Mouse (Mus musculus) kidney, embryonic 16.5 days (tissue): ENCODE measurements at regions not wholly inside any gene's neighbourhood (a gene's known extent, or its start where the extent isn't known, plus 50 kb on each side); places are given as distances from the start of the nearest gene placed in this dataset.
A peak's percentile ranks its signal among the peaks of the same experiment; 100 is the strongest.

Experiments
- ATAC-seq: fragments of 200-750 bp; cut with Nextera tagmentation; 2 replicates; pipeline ENCODE4 v1.8.0; 2017; ENCODE audit warnings: moderate TSS enrichment; ENCODE audit not compliant: low FRiP score, low TSS enrichment
- H3K27ac ChIP-seq: fragments of 300-500 bp; sonication (generic); 2 replicates; pipeline ENCODE4 v1.5.1; 2014; ENCODE audit warnings: low read length
- H3K27me3 ChIP-seq: fragments of 300-500 bp; sonication (generic); 2 replicates; pipeline ENCODE4 v1.6.1; 2014; ENCODE audit warnings: low read length, control low read depth, mixed read lengths; ENCODE audit not compliant: insufficient read depth
- H3K36me3 ChIP-seq: fragments of 300-500 bp; sonication (generic); 2 replicates; pipeline ENCODE4 v1.6.1; 2014; ENCODE audit warnings: low read length, control low read depth, mixed read lengths; ENCODE audit not compliant: insufficient read depth
- H3K4me1 ChIP-seq: fragments of 300-500 bp; sonication (generic); 2 replicates; pipeline ENCODE4 v1.6.1; 2014; ENCODE audit warnings: low read length, control low read depth, mixed read lengths; ENCODE audit not compliant: insufficient read depth
- H3K4me2 ChIP-seq: fragments of 300-500 bp; sonication (generic); replicated peaks from 2 replicates; pipeline ENCODE4 v1.6.1; 2014; ENCODE audit warnings: low read depth, low read length
- H3K4me3 ChIP-seq: fragments of 300-500 bp; sonication (generic); 2 replicates; pipeline ENCODE4 v1.5.1; 2014; ENCODE audit warnings: mild to moderate bottlenecking, low read length
- H3K9ac ChIP-seq: fragments of 300-500 bp; sonication (generic); replicated peaks from 2 replicates; pipeline ENCODE4 v1.6.1; 2014; ENCODE audit warnings: low read length
- H3K9me3 ChIP-seq: fragments of 300-500 bp; sonication (generic); 2 replicates; pipeline ENCODE4 v1.6.1; 2016; ENCODE audit warnings: low read length, control low read depth
- WGBS: fragments of 180-500 bp; shearing (Covaris S2); extraction: QIAGEN DNeasy Blood & Tissue Kit; methylation state at CpG from one replicate; pipeline ENCODE4 v1.1.7; 2014; 5-methylcytosine and 5-hydroxymethylcytosine counted together

DNA sequence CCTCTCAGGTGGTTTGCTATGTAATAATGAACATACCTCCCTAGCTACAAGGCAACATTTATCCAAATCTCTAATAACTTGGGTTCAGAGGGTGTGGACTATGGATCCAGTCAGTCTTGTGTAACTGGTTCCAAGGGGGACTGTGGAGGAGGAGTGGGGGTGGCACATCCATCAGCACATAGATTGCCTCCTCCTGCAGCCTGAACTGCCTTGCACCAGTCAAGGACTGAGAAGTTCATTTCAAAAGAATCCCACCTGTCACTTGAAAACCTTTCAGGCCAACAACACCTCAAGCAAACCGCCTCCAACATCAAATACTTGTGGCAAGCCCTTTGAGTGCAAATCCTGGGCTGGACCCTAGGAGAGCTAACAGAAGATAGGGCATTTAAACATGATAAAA lies 442.6 kb downstream of the Tns1 start:
- no peak overlapping the region for H3K9ac ChIP-seq
- H3K9me3 ChIP-seq = no peaks in the 10 kb centered on the region; the same call in 1 of the 2 replicates
- no peak for ATAC-seq
- 57% methylated on average over 1 of the region's 1 CpGs for WGBS
- no peak overlapping the region for H3K27ac ChIP-seq
- no peak overlapping the region for H3K4me2 ChIP-seq
- H3K36me3 ChIP-seq = no peaks in the 10 kb centered on the region
- no peaks in the 10 kb centered on the region for H3K27me3 ChIP-seq
- H3K4me3 ChIP-seq = no peak overlapping the region
- peaks cover 14% of the 10 kb centered on the region for H3K4me1 ChIP-seq

DNA sequence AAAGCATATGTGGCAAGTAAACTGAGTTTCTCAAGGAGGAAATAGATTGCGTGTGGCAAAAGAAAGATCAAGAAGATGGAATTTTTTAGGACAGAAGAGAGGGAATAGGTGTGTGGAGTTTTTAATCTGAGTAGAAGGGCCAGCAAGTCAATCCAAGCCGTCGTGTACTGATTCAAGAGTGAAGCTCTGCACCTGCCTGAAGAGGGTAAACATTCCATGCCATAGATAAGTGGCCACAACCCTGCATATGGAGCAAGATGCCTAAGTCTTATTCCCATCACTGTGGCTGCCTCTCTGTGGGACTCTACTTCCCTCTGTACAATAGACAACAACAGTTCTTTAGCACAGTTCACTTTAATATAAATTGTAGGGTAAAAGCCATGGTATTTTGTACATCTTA lies 443.4 kb downstream of the Tns1 start:
- no peak overlapping the region for H3K4me3 ChIP-seq
- peaks cover 1% of the 10 kb centered on the region; the same call in 1 of the 2 replicates for H3K9me3 ChIP-seq
- no peak overlapping the region for H3K27ac ChIP-seq
- no peak overlapping the region for H3K4me2 ChIP-seq
- H3K4me1 ChIP-seq = peaks cover 14% of the 10 kb centered on the region
- WGBS = 93% methylated on average over 3 of the region's 3 CpGs
- H3K36me3 ChIP-seq = no peaks in the 10 kb centered on the region
- no peaks in the 10 kb centered on the region for H3K27me3 ChIP-seq
- H3K9ac ChIP-seq = no peak overlapping the region
- ATAC-seq = no peak

DNA sequence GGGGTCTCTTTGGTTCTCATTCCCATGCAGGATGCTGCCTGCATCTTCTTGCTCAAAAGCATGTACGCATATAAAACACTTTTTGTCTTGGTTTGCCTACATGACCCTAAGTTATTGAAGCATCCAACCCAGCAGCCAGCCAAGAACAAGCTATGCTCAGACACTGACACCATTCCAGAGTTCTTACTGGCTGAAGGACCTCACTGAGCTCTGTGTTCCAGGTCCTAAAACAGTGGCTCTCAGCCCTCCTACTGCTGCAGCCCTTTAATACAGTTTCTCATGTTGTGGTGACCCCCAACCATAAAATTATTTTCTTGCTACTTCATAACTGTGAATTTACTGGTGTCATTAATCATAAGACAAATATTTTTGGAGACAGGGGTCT lies 450.4 kb downstream of the Tns1 start:
- Histone ChIP-seq H3K9me3 (peaks cover 6% of the 10 kb centered on the region), H3K27ac (no peak overlapping the region), H3K36me3 (no peaks in the 10 kb centered on the region), H3K4me1 (no peaks in the 10 kb centered on the region), H3K4me3 (no peak overlapping the region), H3K4me2 (no peak overlapping the region), H3K27me3 (no peaks in the 10 kb centered on the region), H3K9ac (no peak overlapping the region)
- WGBS = 94% methylated on average over 1 of the region's 1 CpGs
- ATAC-seq = no peak

- Histone ChIP-seq H3K27ac (no peak overlapping the region), H3K4me1 (no peaks in the 10 kb centered on the region), H3K4me3 (no peak overlapping the region), H3K9ac (no peak overlapping the region), H3K36me3 (no peaks in the 10 kb centered on the region), H3K4me2 (no peak overlapping the region), H3K27me3 (no peaks in the 10 kb centered on the region), H3K9me3 (peaks cover 6% of the 10 kb centered on the region)
- no peak for ATAC-seq
- 53% methylated on average over 4 of the region's 4 CpGs for WGBS
These were observed 450.9 kb downstream of the Tns1 start for GRCm38 (mm10) chr1:73673191-73673850.

- Histone ChIP-seq H3K27me3 (no peaks in the 10 kb centered on the region), H3K9me3 (peaks cover 6% of the 10 kb centered on the region), H3K9ac (no peak overlapping the region), H3K36me3 (no peaks in the 10 kb centered on the region), H3K4me3 (no peak overlapping the region), H3K4me1 (no peaks in the 10 kb centered on the region), H3K27ac (no peak overlapping the region), H3K4me2 (no peak overlapping the region)
- no peak; the same call in 1 of the 2 replicates for ATAC-seq
- WGBS = 82% methylated on average over 4 of the region's 4 CpGs
These were observed 452.0 kb downstream of the Tns1 start for GRCm38 (mm10) chr1:73672239-73672638.

DNA sequence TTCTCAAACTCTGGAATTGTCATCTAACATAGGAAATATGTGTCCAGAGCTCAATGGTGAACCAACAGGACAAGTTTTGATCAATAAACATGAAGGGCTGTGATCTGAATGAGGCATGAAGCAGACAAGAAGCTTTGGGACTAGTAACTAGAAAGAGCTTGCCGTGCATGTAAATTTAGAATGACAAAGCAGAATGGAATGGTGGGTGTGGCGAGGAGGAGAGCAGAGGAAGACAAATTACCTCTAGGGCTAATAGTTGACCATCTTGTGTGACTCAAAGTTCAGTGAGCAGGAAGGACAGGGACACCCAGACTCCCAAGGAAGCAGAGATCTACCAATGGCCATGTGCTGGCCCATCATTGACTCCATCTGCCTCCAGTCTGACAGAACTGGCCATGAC lies 455.6 kb downstream of the Tns1 start:
- Histone ChIP-seq H3K27ac (no peak overlapping the region), H3K4me3 (no peak overlapping the region), H3K9me3 (no peaks in the 10 kb centered on the region), H3K4me1 (no peaks in the 10 kb centered on the region), H3K9ac (no peak overlapping the region), H3K4me2 (no peak overlapping the region), H3K27me3 (no peaks in the 10 kb centered on the region), H3K36me3 (no peaks in the 10 kb centered on the region)
- ATAC-seq = no peak
- 69% methylated on average over 2 of the region's 2 CpGs for WGBS

DNA sequence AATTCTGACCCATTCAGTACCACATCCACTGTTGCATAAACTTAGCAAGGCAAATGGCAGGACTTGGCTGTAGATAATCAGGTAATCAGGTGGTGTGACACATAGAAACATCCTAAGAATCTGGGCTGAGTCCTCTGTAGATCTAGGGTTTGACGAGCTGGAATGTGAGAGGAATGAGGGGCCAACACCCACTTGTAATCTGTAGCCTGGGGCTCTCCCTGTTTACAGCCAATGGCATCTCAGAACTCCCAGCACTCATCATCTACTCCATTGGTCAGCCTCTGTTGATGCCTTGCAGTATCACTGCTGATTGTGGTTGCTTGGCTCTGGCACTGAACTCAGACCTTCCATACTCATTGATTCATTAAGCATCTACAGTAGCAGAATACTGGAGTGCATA lies 460.7 kb downstream of the Tns1 start:
- no peaks in the 10 kb centered on the region for H3K4me1 ChIP-seq
- H3K36me3 ChIP-seq = no peaks in the 10 kb centered on the region
- no peak overlapping the region for H3K4me3 ChIP-seq
- no peak overlapping the region for H3K27ac ChIP-seq
- H3K4me2 ChIP-seq = no peak overlapping the region
- WGBS = 33% methylated on average over 1 of the region's 1 CpGs
- H3K9ac ChIP-seq = no peak overlapping the region
- no peaks in the 10 kb centered on the region for H3K9me3 ChIP-seq
- no peak for ATAC-seq
- no peaks in the 10 kb centered on the region for H3K27me3 ChIP-seq

GRCm38 (mm10) chr1:73645011-73645410 lies 479.2 kb downstream of the Tns1 start:
- no peak overlapping the region for H3K4me3 ChIP-seq
- no peak for ATAC-seq
- H3K4me2 ChIP-seq = no peak overlapping the region
- H3K27me3 ChIP-seq = no peaks in the 10 kb centered on the region
- peak overlapping the region; percentile 63; the same call in 1 of the 2 replicates for H3K27ac ChIP-seq
- H3K9me3 ChIP-seq = no peaks in the 10 kb centered on the region
- H3K4me1 ChIP-seq = peaks cover 23% of the 10 kb centered on the region
- no peak overlapping the region for H3K9ac ChIP-seq
- 61% methylated on average over 3 of the region's 3 CpGs for WGBS
- no peaks in the 10 kb centered on the region for H3K36me3 ChIP-seq

DNA sequence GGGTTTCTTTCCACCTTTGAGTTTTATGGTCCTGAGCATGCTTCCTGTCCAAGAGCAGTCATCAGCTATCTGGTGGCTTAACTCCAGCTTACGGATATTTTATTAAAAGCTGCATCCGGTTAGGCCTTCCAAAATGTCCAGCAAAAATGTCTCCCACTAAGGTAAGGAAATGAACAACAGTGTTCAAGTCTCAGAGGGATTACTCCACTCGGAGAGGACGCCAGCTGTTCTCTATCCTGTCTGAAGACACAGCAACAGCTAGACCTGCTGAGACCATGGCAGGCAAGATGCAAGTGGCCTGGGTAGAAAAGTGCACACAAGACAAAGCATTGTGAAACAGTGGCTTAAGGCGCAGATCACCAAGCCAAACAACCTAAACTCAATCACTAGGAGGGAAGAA lies 479.9 kb downstream of the Tns1 start:
- no peak overlapping the region for H3K4me3 ChIP-seq
- H3K9ac ChIP-seq = no peak overlapping the region
- no peaks in the 10 kb centered on the region for H3K27me3 ChIP-seq
- WGBS = 46% methylated on average over 5 of the region's 5 CpGs
- H3K27ac ChIP-seq = peak overlapping the region; percentile 63
- no peaks in the 10 kb centered on the region for H3K36me3 ChIP-seq
- no peak overlapping the region for H3K4me2 ChIP-seq
- peaks cover 23% of the 10 kb centered on the region for H3K4me1 ChIP-seq
- H3K9me3 ChIP-seq = no peaks in the 10 kb centered on the region
- no peak for ATAC-seq

DNA sequence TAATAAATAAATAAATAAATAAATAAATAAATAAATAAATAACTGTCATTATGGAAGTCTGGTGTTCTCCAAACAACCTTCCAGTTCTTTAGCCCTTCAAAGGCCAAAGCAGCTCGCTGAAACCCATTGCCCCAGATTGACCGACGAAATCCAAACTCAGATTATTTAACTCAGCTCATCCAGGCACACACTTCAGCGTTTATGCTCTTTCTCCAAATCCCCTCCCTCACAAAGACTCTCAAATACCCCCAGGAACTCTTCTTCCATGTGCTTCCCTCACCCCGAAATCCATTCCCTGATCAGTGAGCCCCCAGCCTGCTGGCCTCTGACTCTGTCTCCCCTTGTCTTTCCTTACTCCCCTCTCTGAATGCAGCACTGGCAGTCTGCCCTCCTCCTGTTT lies 480.8 kb downstream of the Tns1 start:
- Histone ChIP-seq H3K4me1 (peaks cover 23% of the 10 kb centered on the region), H3K9ac (no peak overlapping the region), H3K36me3 (no peaks in the 10 kb centered on the region), H3K9me3 (no peaks in the 10 kb centered on the region), H3K4me2 (no peak overlapping the region), H3K27me3 (no peaks in the 10 kb centered on the region), H3K4me3 (no peak overlapping the region), H3K27ac (peak overlapping the region; percentile 63; the same call in 1 of the 2 replicates)
- ATAC-seq = no peak
- WGBS = 75% methylated on average over 5 of the region's 5 CpGs
